Mouse (Mus musculus): Measurements from ENCODE around the gene Bsdc1.
A peak's percentile ranks its signal among the peaks of the same experiment; 100 is the strongest.
"Not testable (repeated sequence)": the region's sequence is repeated elsewhere in the genome, so short reads cannot be mapped to it uniquely, and the experiment has no call there.

Gene Bsdc1

GRCm38 (mm10) chr4:129461183-129461960, at the start of gene Bsdc1:
Bsdc1 (plus strand) TSS chr4:129461581.
- peak; percentile 100 for DNase-seq

- no peak for DNase-seq
Measured at GRCm38 (mm10) chr4:129415892-129416291, 45.5 kb upstream of the Bsdc1 start.

- no peak for DNase-seq
Measured at GRCm38 (mm10) chr4:129416478-129416877, 44.9 kb upstream of the Bsdc1 start.

GRCm38 (mm10) chr4:129418321-129418720, 43.1 kb upstream of the Bsdc1 start:
- DNase-seq = no peak

- DNase-seq = peak; percentile 61
Measured at GRCm38 (mm10) chr4:129440340-129441063, 20.9 kb upstream of the Bsdc1 start, which contains the start of gene Zbtb8b. Zbtb8b (minus strand) TSS chr4:129440853.

- no peak for DNase-seq
Measured at GRCm38 (mm10) chr4:129441145-129441544, 20.2 kb upstream of the Bsdc1 start.

GRCm38 (mm10) chr4:129447360-129447759, 14.0 kb upstream of the Bsdc1 start:
- no peak for DNase-seq

- DNase-seq = no peak
Measured at GRCm38 (mm10) chr4:129447778-129448563, 13.4 kb upstream of the Bsdc1 start.

- no peak for DNase-seq
Measured at GRCm38 (mm10) chr4:129448713-129449112, 12.7 kb upstream of the Bsdc1 start.

GRCm38 (mm10) chr4:129450851-129451250, 10.5 kb upstream of the Bsdc1 start:
- DNase-seq = no peak

GRCm38 (mm10) chr4:129451471-129452169, 9.8 kb upstream of the Bsdc1 start:
- DNase-seq = no peak

- peak; percentile 87 for DNase-seq
Measured at GRCm38 (mm10) chr4:129455265-129455664, 6.1 kb upstream of the Bsdc1 start.

GRCm38 (mm10) chr4:129456126-129456525, 5.3 kb upstream of the Bsdc1 start:
- DNase-seq = no peak

GRCm38 (mm10) chr4:129457311-129457710, 4.1 kb upstream of the Bsdc1 start:
- not testable (repeated sequence) for DNase-seq

GRCm38 (mm10) chr4:129459726-129460125, 1.7 kb upstream of the Bsdc1 start:
- no peak for DNase-seq

GRCm38 (mm10) chr4:129460827-129461182, 576 bp upstream of the Bsdc1 start:
- DNase-seq = no peak

- DNase-seq = no peak
Measured at GRCm38 (mm10) chr4:129462118-129462517, 737 bp downstream of the Bsdc1 start.

GRCm38 (mm10) chr4:129463097-129464059, 2.0 kb downstream of the Bsdc1 start:
- DNase-seq = no peak

- DNase-seq = no peak
Measured at GRCm38 (mm10) chr4:129464286-129464815, 3.0 kb downstream of the Bsdc1 start.

- no peak for DNase-seq
Measured at GRCm38 (mm10) chr4:129476047-129476446, 14.7 kb downstream of the Bsdc1 start.

GRCm38 (mm10) chr4:129479863-129480262, 18.5 kb downstream of the Bsdc1 start:
- no peak for DNase-seq

Data from lung, postnatal 10 days (tissue).